Mouse (Mus musculus): Measurements from ENCODE around the gene Krt8. TPM values are rescaled to one million over a fixed set of nuclear protein-coding genes. Genes with fewer than 3 reads are reported as not detected.

Krt8 gene
- polyA plus RNA-seq, 1 experiment from 2014 or later: 183 TPM

DNA sequence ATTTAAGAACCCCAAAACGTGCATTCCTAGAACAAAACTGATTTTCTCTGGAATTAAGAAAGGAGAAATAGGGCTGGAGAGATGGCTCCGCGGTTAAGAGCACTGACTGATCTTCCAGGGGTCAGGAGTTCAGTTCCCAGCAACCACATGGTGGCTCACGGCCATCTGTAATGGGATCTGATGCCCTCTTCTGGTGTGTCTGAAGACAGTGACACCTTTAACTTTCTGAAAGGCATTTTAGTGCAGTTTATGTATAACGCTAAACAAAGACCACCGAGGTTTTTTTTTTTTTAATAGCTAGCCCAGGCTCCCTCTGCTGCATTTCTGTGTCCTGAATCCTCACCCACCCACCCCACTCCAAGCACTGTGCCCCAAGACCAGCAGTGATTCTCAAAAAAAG is 19.5 kb downstream of the Krt8 start:
- DNase-seq: no peak
- Histone ChIP-seq H3K36me3 (ENCODE audit: insufficient read depth) (no peaks in the 10 kb centered on the region), H3K27ac (ENCODE audit: low read depth) (no peak overlapping the region), H3K4me1 (ENCODE audit: insufficient read depth) (no peaks in the 10 kb centered on the region), H3K4me3 (ENCODE audit: low read depth, low read length) (no peak overlapping the region), H3K4me2 (peak overlapping the region; percentile 62), H3K27me3 (ENCODE audit: insufficient read depth, low read length) (no peaks in the 10 kb centered on the region), H3K9ac (no peak overlapping the region), H3K9me3 (ENCODE audit: low read depth, low read length) (no peaks in the 10 kb centered on the region)
- no peak for TF ChIP-seq CTCF (IDR thresholded peaks at IDR 0.05; ENCODE audit: low read depth)
- no peak for ATAC-seq (ENCODE audit: insufficient read depth)
- WGBS: 8% methylated on average over 6 of the region's 6 CpGs

- Histone ChIP-seq H3K4me2 (peak overlapping the region; percentile 62), H3K36me3 (ENCODE audit: insufficient read depth) (no peaks in the 10 kb centered on the region), H3K9ac (peak overlapping the region; percentile 43), H3K4me3 (ENCODE audit: low read depth, low read length) (peak overlapping the region; percentile 26), H3K27ac (ENCODE audit: low read depth) (peak overlapping the region; percentile 81), H3K4me1 (ENCODE audit: insufficient read depth) (no peaks in the 10 kb centered on the region), H3K9me3 (ENCODE audit: low read depth, low read length) (no peaks in the 10 kb centered on the region), H3K27me3 (ENCODE audit: insufficient read depth, low read length) (no peaks in the 10 kb centered on the region)
- TF ChIP-seq CTCF (IDR thresholded peaks at IDR 0.05; ENCODE audit: low read depth): peak; percentile 97
- WGBS: under 1% methylated on average over 15 of the region's 15 CpGs
- ATAC-seq (ENCODE audit: insufficient read depth) (peak; percentile 94), DNase-seq (peak; percentile 99)
These were observed 20.2 kb downstream of the Krt8 start for GRCm38 (mm10) chr15:101983949-101984601.

GRCm38 (mm10) chr15:101983315-101983948 is 20.9 kb downstream of the Krt8 start:
- peak; percentile 8; the same call in 1 of the 2 replicates for TF ChIP-seq CTCF (IDR thresholded peaks at IDR 0.05; ENCODE audit: low read depth)
- H3K9ac ChIP-seq: 0 out of 2 replicates have a peak overlapping the region, but pooled peaks have one; percentile 43
- no peaks in the 10 kb centered on the region for H3K27me3 ChIP-seq (ENCODE audit: insufficient read depth, low read length)
- H3K4me1 ChIP-seq (ENCODE audit: insufficient read depth): no peaks in the 10 kb centered on the region
- WGBS: 71% methylated on average over 13 of the region's 13 CpGs
- H3K4me3 ChIP-seq (ENCODE audit: low read depth, low read length): peak overlapping the region; percentile 26; the same call in 1 of the 2 replicates
- H3K27ac ChIP-seq (ENCODE audit: low read depth): no peak overlapping the region; the same call in 1 of the 2 replicates
- no peaks in the 10 kb centered on the region for H3K9me3 ChIP-seq (ENCODE audit: low read depth, low read length)
- ATAC-seq (ENCODE audit: insufficient read depth) (no peak), DNase-seq (no peak)
- H3K4me2 ChIP-seq: peak overlapping the region; percentile 62
- no peaks in the 10 kb centered on the region for H3K36me3 ChIP-seq (ENCODE audit: insufficient read depth)

DNA sequence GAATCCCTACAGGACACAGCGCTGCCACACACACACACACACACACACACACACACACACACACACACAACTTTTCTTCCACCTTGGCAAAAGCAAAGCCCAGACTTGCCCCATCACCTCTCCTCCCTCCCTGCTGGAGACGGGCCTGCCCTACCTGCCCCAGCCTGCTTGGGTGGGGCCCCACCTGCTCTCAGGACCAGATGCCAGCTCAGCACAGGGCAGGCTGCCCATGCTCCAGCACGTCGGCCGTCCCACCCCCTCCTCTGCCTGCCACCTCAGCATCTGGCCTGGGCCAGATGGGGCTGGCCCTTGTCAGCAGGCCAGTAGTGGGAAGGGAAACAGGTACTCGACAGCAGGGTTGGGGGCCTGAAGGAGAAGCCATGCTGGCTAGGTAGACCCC is 23.4 kb downstream of the Krt8 start:
- H3K36me3 ChIP-seq (ENCODE audit: insufficient read depth): no peaks in the 10 kb centered on the region
- 38% methylated on average over 6 of the region's 6 CpGs for WGBS
- H3K4me1 ChIP-seq (ENCODE audit: insufficient read depth): peaks cover 22% of the 10 kb centered on the region
- no peaks in the 10 kb centered on the region for H3K27me3 ChIP-seq (ENCODE audit: insufficient read depth, low read length)
- H3K9ac ChIP-seq: no peak overlapping the region
- no peaks in the 10 kb centered on the region for H3K9me3 ChIP-seq (ENCODE audit: low read depth, low read length)
- no peak for ATAC-seq (ENCODE audit: insufficient read depth)
- no peak overlapping the region for H3K4me2 ChIP-seq
- no peak overlapping the region for H3K4me3 ChIP-seq (ENCODE audit: low read depth, low read length)
- H3K27ac ChIP-seq (ENCODE audit: low read depth): peak overlapping the region; percentile 51
- no peak for DNase-seq
- no peak for TF ChIP-seq CTCF (IDR thresholded peaks at IDR 0.05; ENCODE audit: low read depth)

- Histone ChIP-seq H3K4me2 (peak overlapping the region; percentile 70), H3K9me3 (ENCODE audit: low read depth, low read length) (no peaks in the 10 kb centered on the region), H3K27ac (ENCODE audit: low read depth) (peak overlapping the region; percentile 90), H3K4me3 (ENCODE audit: low read depth, low read length) (peak overlapping the region; percentile 29), H3K27me3 (ENCODE audit: insufficient read depth, low read length) (no peaks in the 10 kb centered on the region), H3K4me1 (ENCODE audit: insufficient read depth) (peaks cover 24% of the 10 kb centered on the region), H3K36me3 (ENCODE audit: insufficient read depth) (no peaks in the 10 kb centered on the region), H3K9ac (peak overlapping the region; percentile 68)
- 2% methylated on average over 38 of the region's 39 CpGs for WGBS
- TF ChIP-seq CTCF (IDR thresholded peaks at IDR 0.05; ENCODE audit: low read depth): peak; percentile 20; the same call in 1 of the 2 replicates
- peak; percentile 88 for ATAC-seq (ENCODE audit: insufficient read depth)
- peak; percentile 96 for DNase-seq
These were observed 27.1 kb downstream of the Krt8 start for GRCm38 (mm10) chr15:101977043-101977726.

- H3K9ac ChIP-seq: peak overlapping the region; percentile 68
- no peak for ATAC-seq (ENCODE audit: insufficient read depth)
- H3K27ac ChIP-seq (ENCODE audit: low read depth): peak overlapping the region; percentile 90
- no peaks in the 10 kb centered on the region for H3K9me3 ChIP-seq (ENCODE audit: low read depth, low read length)
- peaks cover 24% of the 10 kb centered on the region for H3K4me1 ChIP-seq (ENCODE audit: insufficient read depth)
- no peak for DNase-seq
- H3K4me3 ChIP-seq (ENCODE audit: low read depth, low read length): peak overlapping the region; percentile 29
- peak overlapping the region; percentile 70 for H3K4me2 ChIP-seq
- no peak for TF ChIP-seq CTCF (IDR thresholded peaks at IDR 0.05; ENCODE audit: low read depth)
- WGBS: 48% methylated on average over 3 of the region's 3 CpGs
- H3K36me3 ChIP-seq (ENCODE audit: insufficient read depth): no peaks in the 10 kb centered on the region
- no peaks in the 10 kb centered on the region for H3K27me3 ChIP-seq (ENCODE audit: insufficient read depth, low read length)
These were observed 27.6 kb downstream of the Krt8 start for GRCm38 (mm10) chr15:101976641-101977040.

GRCm38 (mm10) chr15:101976023-101976422 is 28.3 kb downstream of the Krt8 start:
- DNase-seq: peak; percentile 20
- no peak overlapping the region; the same call in 1 of the 2 replicates for H3K9ac ChIP-seq
- WGBS: 51% methylated on average over 5 of the region's 5 CpGs
- TF ChIP-seq CTCF (IDR thresholded peaks at IDR 0.05; ENCODE audit: low read depth): no peak
- peaks cover 24% of the 10 kb centered on the region for H3K4me1 ChIP-seq (ENCODE audit: insufficient read depth)
- H3K4me2 ChIP-seq: no peak overlapping the region; the same call in 1 of the 2 replicates
- no peak for ATAC-seq (ENCODE audit: insufficient read depth)
- H3K9me3 ChIP-seq (ENCODE audit: low read depth, low read length): no peaks in the 10 kb centered on the region
- no peaks in the 10 kb centered on the region for H3K36me3 ChIP-seq (ENCODE audit: insufficient read depth)
- peak overlapping the region; percentile 14 for H3K27ac ChIP-seq (ENCODE audit: low read depth)
- no peaks in the 10 kb centered on the region for H3K27me3 ChIP-seq (ENCODE audit: insufficient read depth, low read length)
- no peak overlapping the region for H3K4me3 ChIP-seq (ENCODE audit: low read depth, low read length)
